Mouse (Mus musculus) neural tube, embryonic 13.5 days (tissue): ENCODE data around the gene Zfp868. TPM values are rescaled to one million over a fixed set of nuclear protein-coding genes. Genes with fewer than 3 reads are reported as not detected.

ENCODE experiments used
- polyA plus RNA-seq: library from polyadenylated mRNA; unstranded; fragments of >200 nt; fragmentation: Nextera tagmentation; extraction: Ambion mirVana; gene quantifications from 2 replicates; pipeline ENCODE4 v1.2.1, GENCODE M21; 2015

The Zfp868 gene
- polyA plus RNA-seq, 1 experiment from 2014 or later, result 44.4 TPM

Other genes with a start within 250 kb of the Zfp868 start
- not detected in 2 replicates for gene Gm9495, start 172.0 kb downstream of the Zfp868 start, polyA plus RNA-seq
- gene Gm7697, start 102.6 kb downstream of the Zfp868 start, polyA plus RNA-seq, result not detected in 2 replicates
- gene Zfp964, start 28.9 kb upstream of the Zfp868 start, polyA plus RNA-seq, result 2.9 and 3.1 TPM in 2 replicates
- gene Zfp869, start 85.2 kb upstream of the Zfp868 start, polyA plus RNA-seq, result 25.1 and 28.9 TPM in 2 replicates
- gene Zfp963, start 124.4 kb upstream of the Zfp868 start, polyA plus RNA-seq, result 10.1 and 10.5 TPM in 2 replicates
- gene Gm20422, start 149.3 kb upstream of the Zfp868 start, polyA plus RNA-seq, result 0.50 and 0.55 TPM in 2 replicates
- 43.7 and 45.4 TPM in 2 replicates for gene Atp13a1, start 165.6 kb upstream of the Zfp868 start, polyA plus RNA-seq
- 39.6 and 45.7 TPM in 2 replicates for gene Zfp866, start 165.6 kb upstream of the Zfp868 start, polyA plus RNA-seq
- 24.8 and 27.6 TPM in 2 replicates for gene Gmip, start 183.1 kb upstream of the Zfp868 start, polyA plus RNA-seq
- gene Lpar2, start 196.9 kb upstream of the Zfp868 start, polyA plus RNA-seq, result 0.68 and 0.70 TPM in 2 replicates
- gene Pbx4, start 206.9 kb upstream of the Zfp868 start, polyA plus RNA-seq, result 50.9 and 58.8 TPM in 2 replicates